19 mouse cellular contexts compared by ENCODE assay signal in genomic region chr2:57110401-57110800, GRCm38 (mm10). TPM values are rescaled to one million over a fixed set of nuclear protein-coding genes. Genes with fewer than 3 reads are reported as not detected.
A peak's percentile ranks its signal among the peaks of the same experiment; 100 is the strongest.
DNase-seq lines count a peak whose midpoint lies in the region; ATAC-seq and TF ChIP-seq lines count a peak whose summit lies in the region.
"Had no signal": no experiment of that assay in that cellular context is flagged by ENCODE, and none has a peak within 500 bp of the region (broad histone marks: within the 10 kb centered on the region; RNA-seq: fewer than 3 reads in every experiment).

No protein-coding gene starts in this region.

- no peaks in the 10 kb centered on the region for H3K36me3 ChIP-seq in hindbrain, embryonic 11.5 days (ENCODE audit: control insufficient read depth, insufficient read depth, low read length)
- no peaks in the 10 kb centered on the region for H3K36me3 ChIP-seq in hindbrain, postnatal 0 days (ENCODE audit: insufficient read depth, low read length)
- H3K36me3 ChIP-seq in forebrain, embryonic 13.5 days (ENCODE audit: poor library complexity, severe bottlenecking): no peaks in the 10 kb centered on the region
- no peaks in the 10 kb centered on the region for H3K36me3 ChIP-seq in hindbrain, embryonic 14.5 days (replicated peaks; ENCODE audit: control insufficient read depth, insufficient read depth)
- H3K36me3 ChIP-seq in neural tube, embryonic 13.5 days: no peaks in the 10 kb centered on the region
- H3K36me3 ChIP-seq: heart, embryonic 12.5 days had no signal

- 0 out of 2 replicates have a peak overlapping the region, but pooled peaks have one; percentile 4 for H3K4me3 ChIP-seq in hindbrain, embryonic 11.5 days (ENCODE audit: low read depth, low read length)
- no peak overlapping the region for H3K4me3 ChIP-seq in hindbrain, postnatal 0 days (ENCODE audit: low read length)
- no peak overlapping the region for H3K4me3 ChIP-seq in forebrain, embryonic 13.5 days
- H3K4me3 ChIP-seq in hindbrain, embryonic 14.5 days (replicated peaks; ENCODE audit: low read length): 0 out of 2 replicates have a peak overlapping the region, but pooled peaks have one; percentile 6
- H3K4me3 ChIP-seq in neural tube, embryonic 13.5 days: peak overlapping the region; percentile 5; the same call in 1 of the 2 replicates
- H3K4me3 ChIP-seq: erythroblast, embryonic 14.5 days; heart, embryonic 12.5 days had no signal

- H3K27me3 ChIP-seq in hindbrain, embryonic 11.5 days (ENCODE audit: control insufficient read depth, insufficient read depth, low read length): peaks cover 86% of the 10 kb centered on the region
- H3K27me3 ChIP-seq in hindbrain, postnatal 0 days (ENCODE audit: insufficient read depth, low read length): peaks cover 78% of the 10 kb centered on the region
- H3K27me3 ChIP-seq in forebrain, embryonic 13.5 days: peaks cover 79% of the 10 kb centered on the region
- peaks cover 92% of the 10 kb centered on the region for H3K27me3 ChIP-seq in hindbrain, embryonic 14.5 days (ENCODE audit: control insufficient read depth, insufficient read depth, low read length)
- H3K27me3 ChIP-seq in neural tube, embryonic 13.5 days: peaks cover 92% of the 10 kb centered on the region

- H3K9ac ChIP-seq in hindbrain, embryonic 11.5 days (ENCODE audit: low read depth, low read length): no peak overlapping the region
- no peak overlapping the region for H3K9ac ChIP-seq in hindbrain, postnatal 0 days (replicated peaks; ENCODE audit: low read length)
- H3K9ac ChIP-seq in forebrain, embryonic 13.5 days: no peak overlapping the region
- H3K9ac ChIP-seq in hindbrain, embryonic 14.5 days: no peak overlapping the region
- H3K9ac ChIP-seq in neural tube, embryonic 13.5 days: peak overlapping the region; percentile 4; the same call in 1 of the 2 replicates
- H3K9ac ChIP-seq: heart, embryonic 12.5 days had no signal

- peak; percentile 53 for DNase-seq in hindbrain, embryonic 11.5 days (ENCODE audit: low spot score)
- no peak for DNase-seq in hindbrain, postnatal 0 days (ENCODE audit: low spot score)
- no peak for DNase-seq in hindbrain, embryonic 14.5 days (ENCODE audit: low spot score)
- no peak for DNase-seq in left cerebral cortex, adult 9 months (ENCODE audit: low spot score in 2 of 2)
- DNase-seq in kidney, adult 18-20 months: no peak
- DNase-seq: cerebellum, postnatal 10 days; heart, postnatal 4 days; kidney, postnatal 25 days; layer of hippocampus, adult 9-11 months; liver; lung, adult 18-20 months; right cerebral cortex, postnatal 25 days; thymus, postnatal 25 days had no signal

- ATAC-seq in hindbrain, embryonic 11.5 days (ENCODE audit: low FRiP score): no peak
- ATAC-seq in hindbrain, postnatal 0 days: no peak
- no peak for ATAC-seq in forebrain, embryonic 13.5 days
- no peak for ATAC-seq in hindbrain, embryonic 14.5 days (ENCODE audit: low FRiP score)
- no peak for ATAC-seq in neural tube, embryonic 13.5 days (ENCODE audit: low read depth)
- ATAC-seq: intestine, postnatal 0 days had no signal

- 3% methylated on average over 16 of the region's 16 CpGs for WGBS in hindbrain, embryonic 11.5 days
- 26% methylated on average over 16 of the region's 16 CpGs for WGBS in hindbrain, postnatal 0 days
- WGBS in forebrain, embryonic 13.5 days: 27% methylated on average over 16 of the region's 16 CpGs
- WGBS in hindbrain, embryonic 14.5 days: 7% methylated on average over 16 of the region's 16 CpGs
- 8% methylated on average over 16 of the region's 16 CpGs for WGBS in neural tube, embryonic 13.5 days

- H3K4me2 ChIP-seq in hindbrain, embryonic 11.5 days (replicated peaks; ENCODE audit: low read depth, low read length): no peak overlapping the region
- no peak overlapping the region for H3K4me2 ChIP-seq in hindbrain, postnatal 0 days (ENCODE audit: low read depth, low read length)
- H3K4me2 ChIP-seq in forebrain, embryonic 13.5 days: 0 out of 2 replicates have a peak overlapping the region, but pooled peaks have one; percentile 5
- peak overlapping the region; percentile 17 for H3K4me2 ChIP-seq in hindbrain, embryonic 14.5 days (replicated peaks)
- H3K4me2 ChIP-seq in neural tube, embryonic 13.5 days: peak overlapping the region; percentile 98

- H3K27ac ChIP-seq in hindbrain, embryonic 11.5 days (ENCODE audit: low read depth, low read length): no peak overlapping the region
- H3K27ac ChIP-seq in hindbrain, postnatal 0 days: no peak overlapping the region
- no peak overlapping the region for H3K27ac ChIP-seq in forebrain, embryonic 13.5 days
- H3K27ac ChIP-seq in hindbrain, embryonic 14.5 days: peak overlapping the region; percentile 49; the same call in 1 of the 2 replicates
- H3K27ac ChIP-seq in neural tube, embryonic 13.5 days (replicated peaks): peak overlapping the region; percentile 15; the same call in 1 of the 2 replicates
- H3K27ac ChIP-seq: stomach, postnatal 0 days had no signal

- TF ChIP-seq CTCF in hindbrain, postnatal 0 days (IDR thresholded peaks at IDR 0.05; ENCODE audit: low read depth): no peak

- no peaks in the 10 kb centered on the region for H3K9me3 ChIP-seq in hindbrain, embryonic 11.5 days (ENCODE audit: control insufficient read depth, low read length)
- no peaks in the 10 kb centered on the region for H3K9me3 ChIP-seq in hindbrain, postnatal 0 days (ENCODE audit: low read length)
- no peaks in the 10 kb centered on the region; the same call in 1 of the 2 replicates for H3K9me3 ChIP-seq in forebrain, embryonic 13.5 days (replicated peaks)
- no peaks in the 10 kb centered on the region for H3K9me3 ChIP-seq in hindbrain, embryonic 14.5 days (ENCODE audit: control insufficient read depth, low read length)
- H3K9me3 ChIP-seq in neural tube, embryonic 13.5 days: no peaks in the 10 kb centered on the region

- peaks cover 8% of the 10 kb centered on the region; the same call in 1 of the 2 replicates for H3K4me1 ChIP-seq in hindbrain, embryonic 11.5 days (replicated peaks; ENCODE audit: control insufficient read depth, insufficient read depth, low read length)
- no peaks in the 10 kb centered on the region; the same call in 1 of the 2 replicates for H3K4me1 ChIP-seq in hindbrain, postnatal 0 days (ENCODE audit: insufficient read depth, low read length)
- H3K4me1 ChIP-seq in forebrain, embryonic 13.5 days: peaks cover 46% of the 10 kb centered on the region
- peaks cover 10% of the 10 kb centered on the region for H3K4me1 ChIP-seq in hindbrain, embryonic 14.5 days (replicated peaks; ENCODE audit: control insufficient read depth, insufficient read depth, low read length)
- H3K4me1 ChIP-seq in neural tube, embryonic 13.5 days (replicated peaks): peaks cover 50% of the 10 kb centered on the region

RNA-seq across cellular contexts. Expression of gene Nr4a2, which starts 13.4 kb away (rescaled TPM):
- 13.9 and 15.6 TPM in 2 replicates for polyA plus RNA-seq in hindbrain, embryonic 11.5 days (2014; fragmentation: Nextera tagmentation; extraction: Ambion mirVana)
- 8.5 and 8.7 TPM in 2 replicates for total RNA-seq in hindbrain, postnatal 0 days (2014; rRNA removed)
- polyA plus RNA-seq in hindbrain, postnatal 0 days (2015; fragmentation: Nextera tagmentation; extraction: Ambion mirVana): 8.6 and 11.2 TPM in 2 replicates
- 14.2 and 20.7 TPM in 2 replicates for polyA plus RNA-seq in forebrain, embryonic 13.5 days (2015; fragmentation: Nextera tagmentation; extraction: Ambion mirVana)
- 20.7 and 21.0 TPM in 2 replicates for polyA plus RNA-seq in hindbrain, embryonic 14.5 days (2014; fragmentation: Nextera tagmentation; extraction: Ambion mirVana)
- 21.8 and 25.1 TPM in 2 replicates for polyA plus RNA-seq in neural tube, embryonic 13.5 days (2015; fragmentation: Nextera tagmentation; extraction: Ambion mirVana)

Comparison
In these comparisons a context has a peak if more than half of its experiments do, and no peak if none do; other contexts are left out.
1. H3K27ac ChIP-seq: peak in hindbrain, embryonic 14.5 days (single experiment) and neural tube, embryonic 13.5 days (single experiment); none in hindbrain, embryonic 11.5 days (single experiment), hindbrain, postnatal 0 days (single experiment) and forebrain, embryonic 13.5 days (single experiment).
2. H3K4me2 ChIP-seq: peak in forebrain, embryonic 13.5 days (single experiment), hindbrain, embryonic 14.5 days (single experiment) and neural tube, embryonic 13.5 days (single experiment); none in hindbrain, embryonic 11.5 days (single experiment) and hindbrain, postnatal 0 days (single experiment).
3. H3K4me3 ChIP-seq: peak in hindbrain, embryonic 11.5 days (single experiment), hindbrain, embryonic 14.5 days (single experiment) and neural tube, embryonic 13.5 days (single experiment); none in hindbrain, postnatal 0 days (single experiment) and forebrain, embryonic 13.5 days (single experiment).